Mouse (Mus musculus) lung, embryonic 14.5 days (tissue): ENCODE measurements around the gene Wdr5. TPM values are rescaled to one million over a fixed set of nuclear protein-coding genes. Genes with fewer than 3 reads are reported as not detected.
A peak's percentile ranks its signal among the peaks of the same experiment; 100 is the strongest.

Source experiments
- ATAC-seq: fragments of 200-750 bp; cut with Nextera tagmentation; 2 replicates; pipeline ENCODE4 v1.8.0; 2017; ENCODE audit warnings: mild to moderate bottlenecking, moderate TSS enrichment, moderate library complexity; ENCODE audit not compliant: insufficient read depth
- DNase-seq: peaks from one replicate; pipeline ENCODE4 v3.0.0-alpha.2; 2015
- H3K27ac ChIP-seq: fragments of 300-500 bp; sonication (generic); 2 replicates; pipeline ENCODE4 v1.5.1; 2014; ENCODE audit warnings: low read depth, mild to moderate bottlenecking, moderate library complexity
- H3K27me3 ChIP-seq: fragments of 300-500 bp; sonication (generic); 2 replicates; pipeline ENCODE4 v1.6.1; 2014; ENCODE audit warnings: low read length, control low read depth; ENCODE audit not compliant: insufficient read depth
- H3K36me3 ChIP-seq: fragments of 300-500 bp; sonication (generic); 2 replicates; pipeline ENCODE4 v1.6.1; 2014; ENCODE audit warnings: control low read depth; ENCODE audit not compliant: insufficient read depth
- H3K4me1 ChIP-seq: fragments of 300-500 bp; sonication (generic); 2 replicates; pipeline ENCODE4 v1.6.1; 2014; ENCODE audit warnings: antibody characterized with exemption, control low read depth; ENCODE audit not compliant: insufficient read depth
- H3K4me2 ChIP-seq: fragments of 300-500 bp; sonication (generic); 2 replicates; pipeline ENCODE4 v1.6.1; 2014; ENCODE audit warnings: mild to moderate bottlenecking
- H3K4me3 ChIP-seq: fragments of 300-500 bp; sonication (generic); 2 replicates; pipeline ENCODE4 v1.5.1; 2014; ENCODE audit warnings: low read depth, low read length
- H3K9ac ChIP-seq: fragments of 300-500 bp; sonication (generic); 2 replicates; pipeline ENCODE4 v1.6.1; 2014
- H3K9me3 ChIP-seq: fragments of 300-500 bp; sonication (generic); 2 replicates; pipeline ENCODE4 v1.6.1; 2016; ENCODE audit warnings: low read depth, low read length, control low read depth
- CTCF ChIP-seq: IDR thresholded peaks from 2 replicates; pipeline ENCODE4 v1.5.1; 2016; ENCODE audit warnings: antibody characterized with exemption, low read depth
- WGBS: fragments of 180-500 bp; shearing (Covaris S2); extraction: QIAGEN DNeasy Blood & Tissue Kit; methylation state at CpG from one replicate; pipeline ENCODE4 v1.1.7; 2014; 5-methylcytosine and 5-hydroxymethylcytosine counted together
- polyA plus RNA-seq: library from polyadenylated mRNA; unstranded; fragments of >200 nt; fragmentation: Nextera tagmentation; extraction: Ambion mirVana; gene quantifications from 2 replicates; pipeline ENCODE4 v1.2.1, GENCODE M21; 2014

The Wdr5 gene
- polyA plus RNA-seq, 1 experiment from 2014 or later: 71.3 TPM

DNA sequence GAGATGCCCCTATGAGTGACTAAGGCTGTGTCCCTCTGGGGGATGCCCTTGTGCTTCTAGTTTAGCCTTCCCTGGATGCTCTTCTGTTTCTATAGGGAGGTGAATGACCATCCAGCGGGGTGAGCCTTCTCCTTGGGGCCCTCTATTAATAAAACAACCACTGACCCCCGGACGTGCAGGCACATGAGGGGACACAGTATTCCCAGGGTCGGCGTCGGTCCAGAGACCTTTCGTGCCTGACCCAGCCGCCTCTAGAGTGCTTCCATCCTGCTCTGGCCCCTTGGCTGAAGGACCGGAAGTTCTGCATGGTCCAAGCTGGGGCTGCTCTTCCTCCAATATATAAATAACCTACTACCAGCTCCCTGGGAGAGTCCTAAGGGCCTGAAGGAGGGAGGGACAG is 39.4 kb downstream of the Wdr5 start:
- H3K9ac ChIP-seq: no peak overlapping the region; the same call in 1 of the 2 replicates
- peak overlapping the region; percentile 46; the same call in 1 of the 2 replicates for H3K27ac ChIP-seq
- H3K36me3 ChIP-seq: no peaks in the 10 kb centered on the region
- no peaks in the 10 kb centered on the region for H3K27me3 ChIP-seq
- WGBS: 55% methylated on average over 9 of the region's 9 CpGs
- no peaks in the 10 kb centered on the region for H3K4me1 ChIP-seq
- ATAC-seq (peak; percentile 23; the same call in 1 of the 2 replicates), DNase-seq (peak; percentile 48)
- no peak overlapping the region for H3K4me2 ChIP-seq
- no peak for TF ChIP-seq CTCF
- H3K9me3 ChIP-seq: no peaks in the 10 kb centered on the region
- H3K4me3 ChIP-seq: no peak overlapping the region

GRCm38 (mm10) chr2:27556921-27557320 is 42.0 kb downstream of the Wdr5 start:
- H3K27me3 ChIP-seq: no peaks in the 10 kb centered on the region
- no peak overlapping the region for H3K4me2 ChIP-seq
- H3K9ac ChIP-seq: no peak overlapping the region
- H3K36me3 ChIP-seq: no peaks in the 10 kb centered on the region
- H3K4me1 ChIP-seq: no peaks in the 10 kb centered on the region
- no peak for TF ChIP-seq CTCF
- whole genome bisulfite sequencing: 86% methylated on average over 6 of the region's 6 CpGs
- DNase-seq: no peak
- no peak for ATAC-seq
- no peaks in the 10 kb centered on the region for H3K9me3 ChIP-seq
- no peak overlapping the region for H3K27ac ChIP-seq
- no peak overlapping the region for H3K4me3 ChIP-seq

- no peak for TF ChIP-seq CTCF
- DNase-seq: no peak
- Histone ChIP-seq H3K27ac (no peak overlapping the region), H3K9me3 (no peaks in the 10 kb centered on the region), H3K4me2 (no peak overlapping the region), H3K27me3 (no peaks in the 10 kb centered on the region), H3K36me3 (no peaks in the 10 kb centered on the region), H3K4me1 (no peaks in the 10 kb centered on the region), H3K4me3 (no peak overlapping the region), H3K9ac (no peak overlapping the region)
- WGBS: 65% methylated on average over 7 of the region's 7 CpGs
- no peak for ATAC-seq
Measured at GRCm38 (mm10) chr2:27560708-27561123, 45.8 kb downstream of the Wdr5 start.

- no peak for DNase-seq
Measured at GRCm38 (mm10) chr2:27561159-27561558, 46.2 kb downstream of the Wdr5 start.

DNA sequence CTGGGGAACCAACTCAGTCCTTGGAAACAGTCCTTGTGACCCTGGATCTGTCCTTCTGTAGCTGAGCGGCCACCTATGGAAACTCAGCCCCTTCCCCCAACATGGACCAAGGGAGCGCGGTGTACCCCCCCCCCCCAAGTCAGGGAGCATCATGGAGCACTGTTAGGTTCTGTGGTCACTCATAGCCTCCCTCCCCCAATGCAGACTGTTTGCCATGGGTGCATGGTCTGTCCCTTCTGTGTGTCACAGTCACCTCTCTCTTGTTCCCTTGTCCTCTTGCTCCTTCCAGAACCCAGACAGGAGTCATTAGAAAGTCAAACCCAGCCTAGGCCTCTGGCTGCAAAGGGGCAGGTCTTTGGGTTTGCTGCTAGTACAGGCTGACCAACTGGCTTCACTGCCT is 46.9 kb downstream of the Wdr5 start:
- Histone ChIP-seq H3K4me2 (no peak overlapping the region), H3K9ac (no peak overlapping the region), H3K9me3 (no peaks in the 10 kb centered on the region), H3K36me3 (no peaks in the 10 kb centered on the region), H3K4me1 (no peaks in the 10 kb centered on the region), H3K4me3 (no peak overlapping the region), H3K27me3 (no peaks in the 10 kb centered on the region), H3K27ac (no peak overlapping the region)
- ATAC-seq: no peak
- TF ChIP-seq CTCF: no peak
- 94% methylated on average over 3 of the region's 3 CpGs for WGBS
- DNase-seq: no peak

More at GRCm38 (mm10) chr2:27561159-27561558, 46.2 kb downstream of the Wdr5 start:
- WGBS: 44% methylated on average over 1 of the region's 1 CpGs
- H3K4me3 ChIP-seq: no peak overlapping the region
- H3K4me1 ChIP-seq: no peaks in the 10 kb centered on the region
- H3K27ac ChIP-seq: no peak overlapping the region
- TF ChIP-seq CTCF: no peak
- no peaks in the 10 kb centered on the region for H3K27me3 ChIP-seq
- H3K36me3 ChIP-seq: no peaks in the 10 kb centered on the region
- H3K9me3 ChIP-seq: no peaks in the 10 kb centered on the region
- no peak overlapping the region for H3K9ac ChIP-seq
- H3K4me2 ChIP-seq: no peak overlapping the region
- ATAC-seq: no peak

- no peak overlapping the region for H3K9ac ChIP-seq
- peak; percentile 20 for TF ChIP-seq CTCF
- no peaks in the 10 kb centered on the region for H3K27me3 ChIP-seq
- DNase-seq (peak; percentile 15), ATAC-seq (no peak)
- no peaks in the 10 kb centered on the region for H3K36me3 ChIP-seq
- H3K27ac ChIP-seq: no peak overlapping the region
- whole genome bisulfite sequencing: 66% methylated on average over 9 of the region's 9 CpGs
- no peaks in the 10 kb centered on the region for H3K4me1 ChIP-seq
- no peaks in the 10 kb centered on the region for H3K9me3 ChIP-seq
- no peak overlapping the region for H3K4me2 ChIP-seq
- H3K4me3 ChIP-seq: no peak overlapping the region
Measured at GRCm38 (mm10) chr2:27563641-27564148, 48.7 kb downstream of the Wdr5 start.

DNA sequence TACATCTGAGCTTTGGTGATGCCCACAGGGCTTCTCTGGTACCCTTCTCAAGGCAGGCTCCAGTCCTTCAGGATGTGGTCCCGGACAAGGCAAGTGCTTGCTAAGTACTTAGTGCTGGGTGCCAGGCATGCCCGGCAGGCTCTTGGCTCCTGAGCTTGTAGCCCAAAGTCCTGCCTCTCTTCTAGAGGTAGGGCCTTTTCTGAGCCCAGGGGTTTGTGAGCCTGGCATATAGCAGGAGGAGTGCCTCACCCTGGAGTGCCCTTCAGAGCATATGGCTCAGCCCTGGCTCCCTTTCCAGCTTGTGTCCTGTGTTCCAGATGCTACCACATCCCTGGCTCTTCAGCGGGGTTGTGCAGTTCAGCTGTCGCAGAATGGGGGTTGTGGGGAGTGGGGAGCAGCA is 49.7 kb downstream of the Wdr5 start:
- Histone ChIP-seq H3K4me1 (no peaks in the 10 kb centered on the region), H3K9ac (no peak overlapping the region), H3K4me3 (no peak overlapping the region), H3K9me3 (no peaks in the 10 kb centered on the region), H3K27ac (no peak overlapping the region), H3K27me3 (no peaks in the 10 kb centered on the region), H3K4me2 (no peak overlapping the region), H3K36me3 (no peaks in the 10 kb centered on the region)
- ATAC-seq (no peak), DNase-seq (no peak)
- 83% methylated on average over 4 of the region's 4 CpGs for WGBS
- no peak for TF ChIP-seq CTCF
